Mouse (Mus musculus) MEL (cell line): ENCODE measurements around the gene Ikbkg. TPM values are rescaled to one million over a fixed set of nuclear protein-coding genes. Genes with fewer than 3 reads are reported as not detected.

Experiments used
- DNase-seq: peaks from one replicate; pipeline ENCODE4 v3.0.0; 2011; ENCODE audit warnings: low read depth, low spot score
- H3K27ac ChIP-seq: 2 replicates; pipeline ENCODE4 v1.5.1; 2012; ENCODE audit warnings: low read depth, mild to moderate bottlenecking, control low read depth, low read length, moderate library complexity; ENCODE audit not compliant: control insufficient read depth
- H3K27me3 ChIP-seq, 2 experiments: fragments of 150-350 bp in 1 of 2; sonication (generic) in 1 of 2; 2 replicates each; pipeline ENCODE4 v1.6.1; 2012; ENCODE audit warnings: low read length in 2 of 2, mild to moderate bottlenecking in 2 of 2, improper control_type of control experiment in 1 of 2, moderate library complexity in 1 of 2; ENCODE audit not compliant: insufficient read depth in 2 of 2, control insufficient read depth in 1 of 2
- H3K36me3 ChIP-seq, 2 experiments: 2 replicates each; pipeline ENCODE4 v1.6.1; 2012 to 2014; ENCODE audit warnings: low read length in 2 of 2, improper control_type of control experiment in 1 of 2, inconsistent platforms in 1 of 2, mild to moderate bottlenecking in 1 of 2; ENCODE audit not compliant: insufficient read depth in 2 of 2, control insufficient read depth in 1 of 2
- H3K4me1 ChIP-seq, 2 experiments: fragments of 150-350 bp in 1 of 2; sonication (generic) in 1 of 2; 2 replicates each; pipeline ENCODE4 v1.6.1; 2012; ENCODE audit warnings: low read length in 2 of 2, improper control_type of control experiment in 1 of 2, mild to moderate bottlenecking in 1 of 2; ENCODE audit not compliant: insufficient read depth in 2 of 2, control insufficient read depth in 1 of 2
- H3K4me3 ChIP-seq, 2 experiments: fragments of 150-350 bp in 1 of 2; sonication (generic) in 1 of 2; 2 replicates each; pipeline ENCODE4 v1.5.1; 2012; ENCODE audit warnings: low read depth in 2 of 2, low read length in 2 of 2, mild to moderate bottlenecking in 2 of 2, moderate library complexity in 2 of 2, control low read depth in 1 of 2, improper control_type of control experiment in 1 of 2; ENCODE audit not compliant: control insufficient read depth in 1 of 2, insufficient read depth in 1 of 2
- H3K79me2 ChIP-seq: 2 replicates; pipeline ENCODE4 v1.6.1; 2012; ENCODE audit warnings: mild to moderate bottlenecking, low read length, moderate library complexity; ENCODE audit not compliant: control insufficient read depth, poor library complexity, insufficient read depth
- H3K9ac ChIP-seq: 2 replicates; pipeline ENCODE4 v1.6.1; 2012; ENCODE audit warnings: low read depth, mild to moderate bottlenecking, control low read depth, low read length, moderate library complexity; ENCODE audit not compliant: control insufficient read depth, poor library complexity, severe bottlenecking
- H3K9me3 ChIP-seq: fragments of 150-350 bp; sonication (generic); replicated peaks from 2 replicates; pipeline ENCODE4 v1.6.1; 2012; ENCODE audit warnings: mild to moderate bottlenecking, low read length, improper control_type of control experiment, moderate library complexity; ENCODE audit not compliant: insufficient read depth
- CHD1 ChIP-seq: IDR thresholded peaks from 2 replicates; pipeline ENCODE4 v1.6.1; 2012; ENCODE audit warnings: low read depth, mild to moderate bottlenecking, inconsistent platforms, low read length, improper control_type of control experiment
- E2F4 ChIP-seq: IDR thresholded peaks from 2 replicates; pipeline ENCODE4 v1.6.1; 2011; ENCODE audit warnings: low read depth, low read length, improper control_type of control experiment, borderline replicate concordance
- ELF1 ChIP-seq: IDR thresholded peaks from 2 replicates; pipeline ENCODE4 v1.6.1; 2014; ENCODE audit warnings: low read depth, mild to moderate bottlenecking, inconsistent platforms, low read length, improper control_type of control experiment, moderate library complexity
- EP300 ChIP-seq, 2 experiments: IDR thresholded peaks; 2 replicates each; pipeline ENCODE4 v1.6.1; 2011; ENCODE audit warnings: improper control_type of control experiment in 2 of 2, low read length in 2 of 2, low read depth in 1 of 2, mild to moderate bottlenecking in 1 of 2
- ETS1 ChIP-seq: IDR thresholded peaks from 2 replicates; pipeline ENCODE4 v1.6.1; 2012; ENCODE audit warnings: low read depth, mild to moderate bottlenecking, inconsistent platforms, low read length, improper control_type of control experiment, moderate library complexity
- GABPA ChIP-seq: IDR thresholded peaks from 2 replicates; pipeline ENCODE4 v1.6.1; 2012; ENCODE audit warnings: low read depth, mild to moderate bottlenecking, inconsistent platforms, low read length, improper control_type of control experiment, moderate library complexity
- GATA1 ChIP-seq: IDR thresholded peaks from 2 replicates; pipeline ENCODE4 v1.6.1; 2011; ENCODE audit warnings: low read depth, low read length, improper control_type of control experiment
- HCFC1 ChIP-seq: IDR thresholded peaks from 2 replicates; pipeline ENCODE4 v1.6.1; 2012; ENCODE audit warnings: low read depth, mild to moderate bottlenecking, inconsistent platforms, low read length, improper control_type of control experiment, moderate library complexity
- JUND ChIP-seq: IDR thresholded peaks from 2 replicates; pipeline ENCODE4 v1.6.1; 2011; ENCODE audit warnings: low read depth, mild to moderate bottlenecking, improper control_type of control experiment, low read length
- KAT2A ChIP-seq: conservative IDR thresholded peaks from 2 replicates; pipeline ENCODE4 v1.6.1; 2012; ENCODE audit warnings: low read depth, low read length, improper control_type of control experiment, inconsistent platforms
- MAFK ChIP-seq: IDR thresholded peaks from 2 replicates; pipeline ENCODE4 v1.6.1; 2011; ENCODE audit warnings: low read depth, mild to moderate bottlenecking, low read length, improper control_type of control experiment, borderline replicate concordance
- MAX ChIP-seq: IDR thresholded peaks from 2 replicates; pipeline ENCODE4 v1.6.1; 2011; ENCODE audit warnings: low read length, improper control_type of control experiment
- MEF2A ChIP-seq: IDR thresholded peaks from 2 replicates; pipeline ENCODE4 v1.6.1; 2014; ENCODE audit warnings: low read depth, mild to moderate bottlenecking, inconsistent platforms, low read length, improper control_type of control experiment; ENCODE audit not compliant: poor library complexity, insufficient replicate concordance, severe bottlenecking; ENCODE audit errors: extremely low read depth
- MXI1 ChIP-seq: IDR thresholded peaks from 2 replicates; pipeline ENCODE4 v1.6.1; 2011; ENCODE audit warnings: mild to moderate bottlenecking, low read depth, low read length, improper control_type of control experiment
- NELFE ChIP-seq: IDR thresholded peaks from 2 replicates; pipeline ENCODE4 v1.6.1; 2011; ENCODE audit warnings: low read depth, low read length, improper control_type of control experiment
- NRF1 ChIP-seq: IDR thresholded peaks from 2 replicates; pipeline ENCODE4 v1.6.1; 2014; ENCODE audit warnings: low read depth, mild to moderate bottlenecking, inconsistent platforms, low read length, improper control_type of control experiment, moderate library complexity; ENCODE audit not compliant: poor library complexity, insufficient read depth, severe bottlenecking
- POLR2A ChIP-seq, 2 experiments: IDR thresholded peaks; 2 replicates each; pipeline ENCODE4 v1.6.1; 2011 to 2012; ENCODE audit warnings: low read length in 2 of 2, mild to moderate bottlenecking in 2 of 2, control low read depth in 1 of 2, improper control_type of control experiment in 1 of 2, low read depth in 1 of 2, moderate library complexity in 1 of 2; ENCODE audit not compliant: control insufficient read depth in 1 of 2, insufficient read depth in 1 of 2, poor library complexity in 1 of 2
- POLR2AphosphoS2 ChIP-seq: IDR thresholded peaks from 2 replicates; pipeline ENCODE4 v1.6.1; 2011; ENCODE audit warnings: low read length, improper control_type of control experiment
- POLR2AphosphoS5 ChIP-seq: IDR thresholded peaks from 2 replicates; pipeline ENCODE4 v1.6.1; 2012; ENCODE audit warnings: low read depth, borderline replicate concordance, mild to moderate bottlenecking, inconsistent platforms, low read length, moderate library complexity, mixed read lengths
- RAD21 ChIP-seq: IDR thresholded peaks from 2 replicates; pipeline ENCODE4 v1.6.1; 2011; ENCODE audit warnings: mild to moderate bottlenecking, low read depth, low read length, improper control_type of control experiment
- SMC3 ChIP-seq: IDR thresholded peaks from 2 replicates; pipeline ENCODE4 v1.6.1; 2011; ENCODE audit warnings: low read depth, low read length, improper control_type of control experiment
- TBP ChIP-seq: IDR thresholded peaks from 2 replicates; pipeline ENCODE4 v1.8.0; 2011; ENCODE audit warnings: low read depth, low read length, improper control_type of control experiment
- TCF12 ChIP-seq: IDR thresholded peaks from 2 replicates; pipeline ENCODE4 v1.6.1; 2014; ENCODE audit warnings: low read depth, mild to moderate bottlenecking, inconsistent platforms, low read length, improper control_type of control experiment, moderate library complexity
- UBTF ChIP-seq: IDR thresholded peaks from 2 replicates; pipeline ENCODE4 v1.6.1; 2012; ENCODE audit warnings: low read depth, mild to moderate bottlenecking, inconsistent platforms, low read length, improper control_type of control experiment, moderate library complexity, borderline replicate concordance; ENCODE audit not compliant: insufficient read depth
- USF1 ChIP-seq: IDR thresholded peaks from 2 replicates; pipeline ENCODE4 v1.6.1; 2014; ENCODE audit warnings: low read depth, mild to moderate bottlenecking, inconsistent platforms, low read length, improper control_type of control experiment, moderate library complexity
- ZC3H11A ChIP-seq: IDR thresholded peaks from 2 replicates; pipeline ENCODE4 v1.6.1; 2012; ENCODE audit warnings: low read depth, mild to moderate bottlenecking, inconsistent platforms, low read length, improper control_type of control experiment
- ZKSCAN1 ChIP-seq: IDR thresholded peaks from 2 replicates; pipeline ENCODE4 v1.6.1; 2012; ENCODE audit warnings: low read depth, mild to moderate bottlenecking, inconsistent platforms, low read length, improper control_type of control experiment, moderate library complexity
- ZMIZ1 ChIP-seq: IDR thresholded peaks from 2 replicates; pipeline ENCODE4 v1.6.1; 2012; ENCODE audit warnings: low read depth, mild to moderate bottlenecking, inconsistent platforms, low read length, improper control_type of control experiment, moderate library complexity
- polyA plus RNA-seq, 2 experiments: library from polyadenylated mRNA; stranded (reverse) in 1 of 2; unstranded in 1 of 2; fragments of >175 nt in 1 of 2; fragments of >200 nt in 1 of 2; gene quantifications; 2 replicates each; pipeline versions ENCODE4 v1.2.1 to v1.2.4; 2012; ENCODE audit warnings: low replicate concordance in 2 of 2, low read depth in 1 of 2; ENCODE audit not compliant: insufficient read length in 2 of 2, insufficient read depth in 1 of 2, missing spikeins in 1 of 2
- total RNA-seq: library from RNA; depleted of rRNA; stranded (reverse); fragments of 300-350 nt; gene quantifications from 2 replicates; pipeline ENCODE4 v1.2.3, GENCODE M21; 2012

The Ikbkg gene
- total and polyA plus RNA-seq, 3 experiments, result 21.7 to 26.6 TPM; not detected in 1

GRCm38 (mm10) chrX:74428146-74428825 is 35.2 kb downstream of the Ikbkg start:
- Histone ChIP-seq H3K9ac (peak overlapping the region; percentile 74), H3K79me2 (peaks cover 9% of the 10 kb centered on the region), H3K4me3 (peak overlapping the region; percentile 90 to 93), H3K27ac (peak overlapping the region; percentile 64), H3K27me3 (no peaks in the 10 kb centered on the region), H3K4me1 (peaks cover 3 to 31% of the 10 kb centered on the region in 2 experiments; a peak in 3 of 4 replicates), H3K36me3 (peaks cover 0 to 33% of the 10 kb centered on the region in 2 experiments; a peak in 3 of 4 replicates), H3K9me3 (no peaks in the 10 kb centered on the region)
- TF ChIP-seq POLR2A (IDR thresholded peaks at IDR 0.05; ENCODE audit: control insufficient read depth in 1 of 2, insufficient read depth in 1 of 2, low read depth in 1 of 2, low read length in 2 of 2, poor library complexity in 1 of 2) (peak in 1 of 2 experiments; percentile 55; a peak in 1 of 4 replicates), USF1 (no peak), E2F4 (no peak), NRF1 (peak; percentile 44; the same call in 1 of the 2 replicates), JUND (no peak), POLR2AphosphoS5 (no peak)
- no peak for DNase-seq

GRCm38 (mm10) chrX:74428826-74429276 is 35.8 kb downstream of the Ikbkg start, which contains the start of gene G6pdx:
Gene G6pdx, minus strand, starts transcription at chrX:74429194.
- peak within 1 kb of the TSS; percentile 93 for H3K27ac ChIP-seq
- peaks cover 9% of the 10 kb centered on the region for H3K79me2 ChIP-seq
- H3K4me1 ChIP-seq, result peaks cover 3 to 28% of the 10 kb centered on the region in 2 experiments; a peak in 3 of 4 replicates
- H3K27me3 ChIP-seq, result no peaks in the 10 kb centered on the region
- peaks cover 0 to 33% of the 10 kb centered on the region in 2 experiments; a peak in 3 of 4 replicates for H3K36me3 ChIP-seq
- no peaks in the 10 kb centered on the region for H3K9me3 ChIP-seq
- H3K4me3 ChIP-seq, result peak within 1 kb of the TSS; percentile 90 to 93
- H3K9ac ChIP-seq, result peak within 1 kb of the TSS; percentile 95
- DNase-seq, result peak; percentile 92
- peak; percentile 84 for TF ChIP-seq NELFE
- TF ChIP-seq NRF1, result peak; percentile 71
- TF ChIP-seq EP300 (IDR thresholded peaks at IDR 0.05; ENCODE audit: low read depth in 1 of 2, low read length in 2 of 2), result no peak
- TF ChIP-seq MAFK, result no peak
- no peak for TF ChIP-seq RAD21
- no peak for TF ChIP-seq ZC3H11A
- no peak for TF ChIP-seq UBTF
- 0 out of 2 replicates have a peak, but pooled peaks have one; percentile 14 for TF ChIP-seq MXI1
- no peak for TF ChIP-seq SMC3
- TF ChIP-seq TCF12, result peak; percentile 19; the same call in 1 of the 2 replicates
- TF ChIP-seq MEF2A, result no peak
- no peak for TF ChIP-seq ETS1
- TF ChIP-seq POLR2A (IDR thresholded peaks at IDR 0.05; ENCODE audit: control insufficient read depth in 1 of 2, insufficient read depth in 1 of 2, low read depth in 1 of 2, low read length in 2 of 2, poor library complexity in 1 of 2), result peak in 1 of 2 experiments; percentile 86; a peak in 2 of 4 replicates
- 0 out of 2 replicates have a peak, but pooled peaks have one; percentile 45 for TF ChIP-seq ZMIZ1
- no peak for TF ChIP-seq ZKSCAN1
- TF ChIP-seq MAX, result peak; percentile 41; the same call in 1 of the 2 replicates
- TF ChIP-seq E2F4, result no peak
- no peak for TF ChIP-seq KAT2A
- peak; percentile 57; the same call in 1 of the 2 replicates for TF ChIP-seq HCFC1
- TF ChIP-seq JUND, result no peak
- TF ChIP-seq GABPA, result no peak
- TF ChIP-seq POLR2AphosphoS2, result 0 out of 2 replicates have a peak, but pooled peaks have one; percentile 6
- no peak for TF ChIP-seq CHD1
- no peak; the same call in 1 of the 2 replicates for TF ChIP-seq ELF1
- TF ChIP-seq TBP, result peak; percentile 91
- TF ChIP-seq GATA1, result no peak
